Mouse (Mus musculus): ENCODE data around the gene Dnajc5g.

Dnajc5g gene

DNA sequence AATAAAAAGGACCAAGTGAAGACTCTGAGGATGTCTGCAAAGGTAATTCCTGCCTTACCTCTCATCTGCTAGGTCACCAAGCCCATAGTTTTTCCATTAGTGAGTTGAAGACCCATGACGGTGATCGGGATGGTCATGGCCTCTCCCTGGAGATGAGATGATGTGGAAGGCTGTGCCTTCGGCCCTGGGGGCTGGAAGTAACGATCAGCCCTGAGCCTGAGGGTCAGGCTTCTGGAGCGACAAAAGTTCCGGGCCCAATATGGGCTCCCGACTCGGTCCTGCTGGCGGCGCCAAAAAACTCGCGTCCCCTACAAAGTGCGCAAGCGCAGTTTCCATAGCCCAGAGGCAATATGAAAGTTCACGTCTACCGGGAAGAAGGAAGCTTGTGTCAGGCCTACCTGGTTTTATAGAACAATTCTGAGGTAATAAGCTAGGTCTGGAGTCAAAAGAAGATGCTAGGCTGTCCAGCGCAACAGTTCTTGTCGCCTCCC lies 2.0 kb downstream of the Dnajc5g start, which contains the start of gene Slc30a3:
Slc30a3 (minus strand) TSS at position 238 of the 491 bp plus-strand sequence.
- no peak for DNase-seq (ENCODE audit: low read depth, low spot score)

DNA sequence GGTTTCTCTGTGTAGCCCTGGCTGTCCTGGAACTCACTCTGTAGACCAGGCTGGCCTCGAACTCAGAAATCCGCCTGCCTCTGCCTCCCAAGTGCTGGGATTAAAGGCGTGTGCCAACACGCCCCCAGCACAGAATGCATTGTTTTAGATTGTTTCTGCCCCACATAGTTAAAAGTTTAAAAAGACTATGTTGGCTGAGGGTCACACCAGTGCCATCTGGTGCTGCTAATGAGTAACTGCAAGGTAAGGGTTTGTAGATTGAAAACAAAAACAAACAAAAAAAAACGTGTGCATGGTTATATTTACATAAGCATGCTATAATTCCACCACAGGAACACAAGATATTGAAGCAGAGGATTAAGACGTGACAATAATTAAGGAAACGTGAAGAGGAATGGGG lies 4.7 kb downstream of the Dnajc5g start:
- peak; percentile 23 for DNase-seq (ENCODE audit: low read depth, low spot score)

GRCm38 (mm10) chr5:31116354-31116753 lies 10.3 kb downstream of the Dnajc5g start, which contains the start of gene Trim54:
Gene Trim54 (plus strand): TSS chr5:31116712.
- no peak for DNase-seq (ENCODE audit: low read depth, low spot score)

GRCm38 (mm10) chr5:31116912-31117311 lies 10.8 kb downstream of the Dnajc5g start:
- no peak for DNase-seq (ENCODE audit: low read depth, low spot score)

DNA sequence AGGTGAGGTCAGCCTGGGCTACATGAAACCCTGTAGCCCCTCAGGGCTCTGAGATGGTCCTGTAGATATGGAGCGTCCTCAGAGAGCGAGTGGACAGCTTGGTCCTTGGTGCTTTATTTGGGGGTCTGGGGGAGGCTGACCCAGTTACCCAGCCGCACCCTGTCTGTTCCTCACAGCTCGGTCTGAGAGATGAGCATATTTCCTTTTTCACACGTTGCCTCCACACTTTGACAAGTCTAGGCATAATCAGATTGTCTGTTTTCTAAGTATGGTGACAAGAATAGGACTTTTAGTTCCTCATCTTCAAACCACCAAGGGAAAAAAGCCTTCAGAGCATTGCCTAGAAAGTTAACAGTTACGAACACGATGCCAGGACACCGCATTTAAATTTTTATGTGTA lies 15.0 kb downstream of the Dnajc5g start:
- no peak for DNase-seq (ENCODE audit: low read depth, low spot score)

DNA sequence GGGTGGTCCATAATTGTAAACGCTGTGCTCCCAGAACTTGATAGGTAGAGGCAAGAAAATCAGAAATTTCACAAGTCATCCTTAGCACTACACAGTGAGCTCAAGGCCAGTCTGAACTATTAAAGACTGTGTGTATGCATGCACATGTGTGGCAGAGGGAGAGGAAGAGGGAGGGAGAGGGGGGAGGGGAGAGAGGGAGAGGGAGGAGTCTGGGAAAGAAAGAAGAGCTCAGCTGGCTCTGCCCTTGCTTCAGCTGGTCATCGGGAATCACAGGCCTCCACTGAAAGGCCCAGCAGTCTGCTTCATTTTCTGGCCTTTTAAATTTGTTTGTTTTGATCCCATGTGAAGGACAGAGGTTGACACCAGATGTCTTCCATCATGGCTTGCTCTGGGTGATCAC lies 17.4 kb downstream of the Dnajc5g start:
- no peak for DNase-seq (ENCODE audit: low read depth, low spot score)

DNA sequence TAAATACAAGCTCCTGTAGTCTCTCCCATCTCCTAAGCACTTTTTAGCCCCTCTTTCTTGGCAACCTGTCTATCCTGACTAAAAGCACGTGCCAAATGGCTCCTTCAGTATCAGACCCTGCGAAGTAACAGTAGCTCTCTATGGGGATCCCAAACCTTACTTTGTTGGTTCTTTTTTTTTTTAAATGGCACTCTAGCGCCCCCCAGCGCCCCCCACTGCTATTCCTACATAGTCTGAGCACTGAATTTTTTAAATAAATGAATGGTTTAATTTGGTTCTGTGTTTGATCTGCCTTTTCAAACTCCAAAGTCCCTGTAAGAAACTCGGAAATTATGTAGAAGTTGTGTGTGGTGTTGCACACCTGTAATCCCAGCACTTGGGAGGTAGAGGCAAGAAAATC lies 20.0 kb downstream of the Dnajc5g start:
- DNase-seq (ENCODE audit: low read depth, low spot score) = no peak

DNA sequence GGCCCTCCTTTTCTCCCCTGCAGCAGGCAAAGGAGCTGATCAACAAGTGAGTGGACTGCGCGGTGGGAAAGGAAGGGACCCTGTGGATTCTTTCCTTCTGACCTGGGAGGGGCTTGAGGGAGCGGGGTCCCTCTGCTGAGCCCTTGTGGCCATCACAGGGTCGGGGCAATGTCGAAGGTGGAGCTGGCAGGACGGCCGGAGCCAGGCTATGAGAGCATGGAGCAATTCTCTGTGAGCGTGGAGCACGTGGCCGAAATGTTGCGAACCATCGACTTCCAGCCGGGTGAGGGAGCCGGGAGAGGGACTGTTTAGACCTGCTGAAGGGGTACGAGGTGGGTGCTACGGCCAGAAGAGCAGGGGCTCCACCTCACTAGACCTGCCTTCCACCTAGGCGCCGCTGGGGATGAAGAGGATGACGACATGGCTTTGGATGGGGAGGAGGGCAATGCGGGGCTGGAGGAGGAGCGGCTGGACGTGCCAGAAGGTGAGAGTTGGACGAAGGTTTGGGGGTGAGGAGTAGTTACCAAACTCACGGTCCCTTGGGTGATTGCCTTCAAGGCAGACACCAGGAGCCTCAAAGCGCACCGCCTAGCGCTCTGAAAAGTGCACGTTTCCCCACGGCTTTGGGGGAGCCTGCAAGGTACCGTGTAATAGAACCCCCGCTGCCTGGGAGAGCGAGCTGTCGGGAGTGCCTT lies 30.8 kb downstream of the Dnajc5g start:
- DNase-seq (ENCODE audit: low read depth, low spot score) = no peak

GRCm38 (mm10) chr5:31137658-31138057 lies 31.6 kb downstream of the Dnajc5g start:
- DNase-seq (ENCODE audit: low read depth, low spot score) = no peak

DNA sequence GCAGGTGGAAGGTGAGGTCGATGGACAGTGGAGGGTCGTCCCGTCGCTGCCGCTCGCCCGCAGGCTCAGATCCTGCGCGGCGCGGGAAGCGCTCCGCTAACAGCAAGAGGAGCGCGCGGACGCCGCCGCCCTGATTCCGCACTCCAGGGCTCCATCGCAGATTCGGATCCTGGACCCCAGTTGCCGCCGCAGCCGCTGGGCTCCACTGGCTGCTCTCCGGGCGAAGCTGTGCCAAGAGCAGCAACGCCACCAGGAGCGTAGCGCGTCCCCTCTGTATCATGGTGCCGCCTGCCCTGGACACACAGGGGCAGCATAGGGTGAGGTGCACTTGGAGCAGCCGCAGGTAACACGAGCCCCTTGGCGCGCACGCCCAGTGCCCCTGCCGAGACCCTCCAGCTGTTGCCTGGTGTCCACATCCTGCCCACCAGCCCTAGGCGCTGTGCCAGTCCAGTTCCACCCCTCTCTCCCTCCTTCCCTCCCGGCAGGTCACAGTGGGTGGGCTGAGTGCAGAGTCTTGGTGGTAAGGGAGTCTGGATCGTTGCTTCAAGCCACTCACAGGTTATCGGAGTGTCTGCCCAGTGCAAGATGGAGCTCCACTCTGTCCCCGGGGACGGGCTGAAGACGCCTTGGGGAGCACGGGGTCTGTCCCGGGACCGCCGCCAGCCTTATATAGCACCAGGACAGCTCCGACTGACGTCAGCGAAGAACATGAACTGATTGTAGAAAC lies 32.3 kb downstream of the Dnajc5g start, which contains the start of gene Ucn:
Ucn (minus strand) TSS at position 589 of the 727 bp plus-strand sequence.
- DNase-seq (ENCODE audit: low read depth, low spot score) = no peak

GRCm38 (mm10) chr5:31138968-31139425 lies 32.9 kb downstream of the Dnajc5g start:
- DNase-seq (ENCODE audit: low read depth, low spot score) = no peak

DNA sequence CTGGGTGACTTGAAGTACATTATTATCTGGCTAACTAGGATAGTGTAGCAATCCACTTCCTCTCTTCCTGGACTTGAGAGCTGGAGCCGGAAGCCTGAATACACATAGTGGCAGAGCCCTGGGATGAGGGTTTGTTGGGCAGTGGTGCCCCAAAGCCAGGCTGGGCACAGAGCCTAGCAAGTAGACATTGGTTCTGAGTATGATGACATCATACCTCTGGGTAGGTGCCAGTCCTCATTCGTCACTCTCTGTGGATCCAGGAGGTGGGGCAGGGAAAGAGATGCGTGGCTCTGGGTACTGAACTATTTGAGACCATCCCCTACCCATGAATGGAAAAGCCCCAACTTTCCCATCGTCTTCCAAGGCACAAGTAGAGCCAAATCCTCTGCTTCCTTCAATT lies 43.7 kb downstream of the Dnajc5g start:
- no peak for DNase-seq (ENCODE audit: low read depth, low spot score)

DNA sequence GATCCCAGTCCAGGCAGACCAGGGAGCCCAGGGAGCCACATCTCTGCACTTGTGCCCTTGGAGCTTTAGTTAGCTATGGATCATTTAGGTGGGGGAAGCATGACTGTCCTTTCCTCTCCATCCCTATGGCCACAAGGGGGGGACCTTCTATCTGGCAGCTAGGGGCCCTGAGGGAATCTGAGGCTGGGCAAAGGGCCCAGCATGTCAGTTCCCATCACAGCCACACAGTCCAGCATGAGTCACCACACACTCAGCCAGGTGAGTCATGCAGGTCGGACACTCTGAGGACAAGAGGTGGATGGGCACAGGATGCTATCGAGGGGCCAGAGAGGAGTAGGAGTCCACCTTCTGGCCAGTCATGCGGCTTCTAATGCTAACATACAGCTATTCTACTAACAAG lies 45.7 kb downstream of the Dnajc5g start:
- DNase-seq (ENCODE audit: low read depth, low spot score) = no peak

- DNase-seq (ENCODE audit: low read depth, low spot score) = no peak
Observed at GRCm38 (mm10) chr5:31153516-31154151, 47.5 kb downstream of the Dnajc5g start.

GRCm38 (mm10) chr5:31154152-31154553 lies 48.1 kb downstream of the Dnajc5g start, which contains the start of gene Mpv17:
Gene Mpv17 (minus strand): TSS chr5:31154251.
- DNase-seq (ENCODE audit: low read depth, low spot score) = peak; percentile 82

Data from CD4-positive helper T cell, adult 2 months (primary cell).